ENCODE assay signal across 25 mouse cellular contexts in genomic region chr10:108954952-108955351, GRCm38 (mm10). TPM values are rescaled to one million over a fixed set of nuclear protein-coding genes. Genes with fewer than 3 reads are reported as not detected.
DNase-seq lines count a peak whose midpoint lies in the region; ATAC-seq and TF ChIP-seq lines count a peak whose summit lies in the region.
"Had no signal": no experiment of that assay in that cellular context is flagged by ENCODE, and none has a peak within 500 bp of the region (broad histone marks: within the 10 kb centered on the region; RNA-seq: fewer than 3 reads in every experiment).

No protein-coding gene starts in this region.

- no peak overlapping the region for H3K4me3 ChIP-seq in CH12.LX (replicated peaks in 1 of 3; ENCODE audit: low read depth in 2 of 3, low read length in 2 of 3, poor library complexity in 1 of 3)
- no peak overlapping the region for H3K4me3 ChIP-seq in forebrain, embryonic 16.5 days (replicated peaks; ENCODE audit: low read length)

- in situ Hi-C loops in CH12.LX (cut with MboI; ENCODE audit: low pct_ligation_motif_present, low pct_unique_long_range_greater_than_20kb, low sequenced_read_pairs) = no loop called here

- no peak overlapping the region for H3K9ac ChIP-seq in CH12.LX (ENCODE audit: insufficient read depth, low read depth)
- no peak overlapping the region for H3K9ac ChIP-seq in forebrain, embryonic 16.5 days (replicated peaks; ENCODE audit: low read depth, low read length)

- no peaks in the 10 kb centered on the region for H3K9me3 ChIP-seq in CH12.LX (replicated peaks; ENCODE audit: low read length)
- no peaks in the 10 kb centered on the region for H3K9me3 ChIP-seq in forebrain, embryonic 16.5 days (ENCODE audit: control insufficient read depth, low read length)
- H3K9me3 ChIP-seq: G1E had no signal

- WGBS in forebrain, embryonic 16.5 days = 92% methylated on average over 5 of the region's 5 CpGs

- H3K4me1 ChIP-seq in CH12.LX (ENCODE audit: control insufficient read depth in 1 of 2, insufficient read depth in 2 of 2) = peaks cover 0 to 7% of the 10 kb centered on the region in 2 experiments; a peak in 1 of 4 replicates
- H3K4me1 ChIP-seq in forebrain, embryonic 16.5 days (replicated peaks; ENCODE audit: control insufficient read depth, insufficient read depth, low read length) = no peaks in the 10 kb centered on the region

- no peak for ATAC-seq in megakaryocyte, adult 5-6 weeks (ENCODE audit: poor library complexity, severe bottlenecking)
- no peak for ATAC-seq in forebrain, embryonic 16.5 days
- ATAC-seq: activated CD4-positive, CD25-positive, alpha-beta regulatory T cell, adult 4 months; CD4-positive, CD25-positive, alpha-beta regulatory T cell, adult 4 months; Patski had no signal

- no peak for TF ChIP-seq POLR2A in CH12.LX (IDR thresholded peaks at IDR 0.05; ENCODE audit: low read depth, low read length)

- no peaks in the 10 kb centered on the region for H3K36me3 ChIP-seq in CH12.LX (replicated peaks in 1 of 2; ENCODE audit: control insufficient read depth in 1 of 2, insufficient read depth in 1 of 2, low read length in 1 of 2)
- H3K36me3 ChIP-seq in forebrain, embryonic 16.5 days (ENCODE audit: control insufficient read depth, insufficient read depth) = no peaks in the 10 kb centered on the region
- H3K36me3 ChIP-seq: G1E had no signal

- dilution Hi-C loops in CH12.LX (cut with MboI; ENCODE audit: extremely low pct_ligation_motif_present, extremely low pct_unique_long_range_greater_than_20kb, low sequenced_read_pairs) = no loop called here

- H3K4me2 ChIP-seq in CH12.LX (ENCODE audit: insufficient read depth, low read depth, poor library complexity, severe bottlenecking) = no peak overlapping the region
- H3K4me2 ChIP-seq in forebrain, embryonic 16.5 days (ENCODE audit: low read length) = no peak overlapping the region

- H3K79me2 ChIP-seq in CH12.LX (replicated peaks; ENCODE audit: control insufficient read depth, extremely low read depth, insufficient read depth, poor library complexity, severe bottlenecking) = no peaks in the 10 kb centered on the region

- no peak overlapping the region for H3K27ac ChIP-seq in CH12.LX (ENCODE audit: insufficient read depth, low read depth)
- H3K27ac ChIP-seq in forebrain, embryonic 16.5 days (ENCODE audit: low read length) = no peak overlapping the region

- no peaks in the 10 kb centered on the region for H3K27me3 ChIP-seq in CH12.LX (replicated peaks)
- no peaks in the 10 kb centered on the region for H3K27me3 ChIP-seq in forebrain, embryonic 16.5 days (replicated peaks; ENCODE audit: control insufficient read depth, insufficient read depth, low read length)

- no peak for TF ChIP-seq CTCF in CH12.LX (conservative IDR thresholded peaks at IDR 0.05 in 1 of 2, IDR thresholded peaks at IDR 0.05 in 1 of 2; ENCODE audit: low read depth in 2 of 2, low read length in 2 of 2)

- no peak; the same call in 1 of the 2 replicates for TF ChIP-seq RAD21 in CH12.LX (IDR thresholded peaks at IDR 0.05; ENCODE audit: low read depth, low read length)

- DNase-seq in heart, adult 11 months = peak; percentile 23
- no peak for DNase-seq in heart, adult 8-10 months (ENCODE audit: low spot score)
- DNase-seq in CH12.LX (ENCODE audit: extremely low read depth) (peak; percentile 25), MN1 (ENCODE audit: low spot score) (peak; percentile 18)
- DNase-seq in brain, adult 2 months (ENCODE audit: low read depth, low spot score) = peak; percentile 55
- DNase-seq in layer of hippocampus, adult 8-10 months (ENCODE audit: low spot score in 2 of 2) = no peak
- DNase-seq: adrenal gland, adult 2 months; adrenal gland, adult 8-10 months; adrenal gland, postnatal 10 days; adrenal gland, postnatal 14 days; adrenal gland, postnatal 25 days; adrenal gland, postnatal 36 days; B cell, adult 2 months; cerebellum, adult 11 months; cerebellum, adult 11-12 months; cerebellum, adult 18-20 months; cerebellum, adult 2 months; cerebellum, adult 8-10 months had no signal

- no peak for TF ChIP-seq EP300 in CH12.LX (IDR thresholded peaks at IDR 0.05; ENCODE audit: low read length)

TF ChIP-seq in CH12.LX, 34 proteins besides CTCF, POLR2A, EP300 and RAD21:
- TF ChIP-seq ZMIZ1 (IDR thresholded peaks at IDR 0.05; ENCODE audit: low read depth, low read length) (no peak), NRF1 (IDR thresholded peaks at IDR 0.05; ENCODE audit: low read depth, low read length) (peak; percentile 51; the same call in 1 of the 2 replicates)

RNA-seq across cellular contexts. Expression of gene Syt1, which starts 55.8 kb away (rescaled TPM):
- total RNA-seq in heart, adult 8-10 months (2022) = under 1 TPM; 0.11 to 0.38 (median 0.31) TPM
- total RNA-seq in CH12.LX (2012; rRNA removed) (not detected in 2 replicates), CH12.LX (2014; rRNA removed) (not detected in 2 replicates)
- not detected in 2 replicates for polyA plus RNA-seq in CH12.LX (2012; ENCODE audit: insufficient read length, low read depth)
- not detected in 2 replicates for total RNA-seq in megakaryocyte, adult 5-6 weeks (2015)
- total RNA-seq in megakaryocyte, adult 5-6 weeks (2017) = not detected in 2 replicates
- 1,000 to 10,000 TPM in 2 of 4 experiments, 100 to 1,000 TPM in 2; 906 to 1,068 (median 986) TPM for total RNA-seq in layer of hippocampus, adult 8-10 months (2022)
- 91.7 and 109 TPM in 2 replicates for polyA plus RNA-seq in forebrain, embryonic 16.5 days (2015; fragmentation: Nextera tagmentation; extraction: Ambion mirVana)
- total RNA-seq: MEL had no signal
- polyA plus RNA-seq: CD4-positive, CD25-positive, alpha-beta regulatory T cell, adult 4 months had no signal

Comparison
In these comparisons a context has a peak if more than half of its experiments do, and no peak if none do; other contexts are left out.
1. DNase-seq: peak in heart, adult 11 months (single experiment), CH12.LX (single experiment), MN1 (single experiment) and brain, adult 2 months (single experiment); none in heart, adult 8-10 months (single experiment) and layer of hippocampus, adult 8-10 months (0 of 2).
2. RNA of gene Syt1, which starts 55.8 kb away (total RNA-seq): 906 to 1,068 TPM in layer of hippocampus, adult 8-10 months; 0.11 to 0.38 TPM in heart, adult 8-10 months, not detected in CH12.LX and not detected in megakaryocyte, adult 5-6 weeks; every median in the first group is over 100 times any median in the second.